Mouse (Mus musculus): ENCODE measurements at regions not wholly inside any gene's neighbourhood (a gene's known extent, or its start where the extent isn't known, plus 50 kb on each side); places are given as distances from the start of the nearest gene placed in this dataset.

DNA sequence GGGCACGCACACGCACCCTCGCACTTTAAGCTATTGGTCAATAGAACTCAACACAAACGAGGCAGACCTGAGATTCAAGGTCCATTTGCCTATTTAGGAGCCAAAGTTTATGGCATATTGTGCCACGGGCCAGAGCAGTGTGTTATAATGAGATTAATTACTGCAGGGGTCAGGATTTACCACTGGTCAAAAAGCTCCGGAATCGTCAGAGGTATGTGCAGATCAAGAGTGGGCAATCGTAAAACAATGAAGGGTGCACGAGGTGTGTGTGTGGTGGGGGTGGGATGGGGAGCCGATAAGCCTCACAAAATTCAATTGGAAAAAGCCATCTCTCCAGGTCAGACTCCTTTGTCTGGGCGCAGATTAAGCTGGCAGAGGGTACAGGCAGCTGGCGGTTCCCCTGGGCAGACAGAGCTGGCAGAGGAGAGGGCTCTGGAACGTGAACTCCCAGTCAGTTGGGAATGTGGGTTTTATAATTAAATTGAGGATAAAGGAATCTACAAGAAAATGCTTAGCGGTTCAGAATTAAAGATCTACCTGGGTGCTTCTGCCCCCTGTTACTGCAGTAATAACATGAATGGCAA lies 97.4 kb upstream of the Itga6 start:
- no peak for TF ChIP-seq CTCF (IDR thresholded peaks at IDR 0.05; ENCODE audit: low read depth)
- H3K4me2 ChIP-seq (replicated peaks; ENCODE audit: low read depth) = no peak overlapping the region
- no peaks in the 10 kb centered on the region for H3K9me3 ChIP-seq (ENCODE audit: control insufficient read depth)
- no peak for ATAC-seq
- 69% methylated on average over 14 of the region's 14 CpGs for WGBS
- no peak overlapping the region for H3K9ac ChIP-seq (ENCODE audit: low read depth, low read length)
- no peaks in the 10 kb centered on the region; the same call in 1 of the 2 replicates for H3K27me3 ChIP-seq (replicated peaks; ENCODE audit: control insufficient read depth, insufficient read depth, low read length)
- no peak overlapping the region for H3K4me3 ChIP-seq (ENCODE audit: low read depth, low read length)
- no peaks in the 10 kb centered on the region for H3K4me1 ChIP-seq (replicated peaks; ENCODE audit: control insufficient read depth, insufficient read depth, low read length)
- H3K27ac ChIP-seq (ENCODE audit: low read depth, low read length) = no peak overlapping the region
- no peaks in the 10 kb centered on the region for H3K36me3 ChIP-seq (ENCODE audit: control insufficient read depth, insufficient read depth)

DNA sequence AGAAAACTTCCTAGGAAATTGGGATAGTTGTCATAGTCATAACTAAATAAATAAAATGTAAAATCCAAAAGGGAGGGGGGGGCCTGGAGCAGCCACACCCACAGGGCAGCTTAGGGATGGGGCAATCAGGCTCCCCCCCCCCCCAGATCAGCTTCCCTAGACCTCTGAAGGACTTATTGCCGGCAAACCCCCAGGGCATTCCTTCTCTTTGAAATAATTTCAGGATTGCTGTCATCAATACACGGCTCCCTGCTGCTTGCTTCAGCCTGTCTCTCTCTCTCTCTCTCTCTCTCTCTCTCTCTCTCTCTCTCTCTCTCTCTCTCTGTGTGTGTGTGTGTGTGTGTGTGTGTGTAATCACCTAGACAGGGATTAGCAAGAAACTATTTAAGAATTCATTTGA lies 93.8 kb upstream of the Itga6 start:
- Histone ChIP-seq H3K9me3 (ENCODE audit: control insufficient read depth) (no peaks in the 10 kb centered on the region), H3K27ac (ENCODE audit: low read depth, low read length) (no peak overlapping the region), H3K9ac (ENCODE audit: low read depth, low read length) (no peak overlapping the region), H3K36me3 (ENCODE audit: control insufficient read depth, insufficient read depth) (no peaks in the 10 kb centered on the region), H3K4me2 (replicated peaks; ENCODE audit: low read depth) (no peak overlapping the region), H3K27me3 (replicated peaks; ENCODE audit: control insufficient read depth, insufficient read depth, low read length) (no peaks in the 10 kb centered on the region), H3K4me3 (ENCODE audit: low read depth, low read length) (no peak overlapping the region), H3K4me1 (replicated peaks; ENCODE audit: control insufficient read depth, insufficient read depth, low read length) (no peaks in the 10 kb centered on the region)
- no peak for ATAC-seq
- no peak for TF ChIP-seq CTCF (IDR thresholded peaks at IDR 0.05; ENCODE audit: low read depth)
- WGBS = 62% methylated on average over 2 of the region's 2 CpGs

DNA sequence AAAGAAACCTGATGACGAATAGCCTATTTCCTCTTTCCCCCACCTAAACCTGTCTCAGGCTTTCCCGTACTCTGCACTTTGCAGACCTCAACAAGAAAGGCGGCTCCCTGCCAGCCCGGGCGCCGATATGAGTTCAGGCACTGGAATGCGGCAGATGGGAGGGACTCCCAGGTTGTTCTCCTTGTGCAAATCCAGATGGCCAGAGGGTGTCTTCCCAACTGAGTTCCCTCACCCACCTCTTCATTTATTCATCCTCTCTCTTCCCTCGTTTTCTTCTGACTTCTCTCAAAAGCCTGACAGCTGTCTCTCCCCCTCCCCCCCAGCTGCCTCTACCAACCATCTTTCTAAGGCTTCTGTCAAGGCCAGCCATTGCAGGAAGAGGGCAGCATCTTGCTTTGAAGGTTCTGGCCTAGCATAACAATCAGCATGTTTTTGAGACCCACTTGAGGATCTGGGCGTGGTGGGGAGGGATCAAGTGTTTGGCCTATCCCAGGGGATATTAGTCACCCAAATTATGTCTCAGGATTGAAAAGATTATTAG lies 93.1 kb upstream of the Itga6 start:
- H3K27ac ChIP-seq (ENCODE audit: low read depth, low read length) = no peak overlapping the region
- H3K9ac ChIP-seq (ENCODE audit: low read depth, low read length) = no peak overlapping the region
- peak; percentile 59 for TF ChIP-seq CTCF (IDR thresholded peaks at IDR 0.05; ENCODE audit: low read depth)
- no peaks in the 10 kb centered on the region for H3K9me3 ChIP-seq (ENCODE audit: control insufficient read depth)
- no peak overlapping the region for H3K4me3 ChIP-seq (ENCODE audit: low read depth, low read length)
- ATAC-seq = no peak
- H3K4me1 ChIP-seq (replicated peaks; ENCODE audit: control insufficient read depth, insufficient read depth, low read length) = no peaks in the 10 kb centered on the region
- H3K36me3 ChIP-seq (ENCODE audit: control insufficient read depth, insufficient read depth) = no peaks in the 10 kb centered on the region
- WGBS = 22% methylated on average over 9 of the region's 9 CpGs
- no peaks in the 10 kb centered on the region for H3K27me3 ChIP-seq (replicated peaks; ENCODE audit: control insufficient read depth, insufficient read depth, low read length)
- H3K4me2 ChIP-seq (replicated peaks; ENCODE audit: low read depth) = no peak overlapping the region

DNA sequence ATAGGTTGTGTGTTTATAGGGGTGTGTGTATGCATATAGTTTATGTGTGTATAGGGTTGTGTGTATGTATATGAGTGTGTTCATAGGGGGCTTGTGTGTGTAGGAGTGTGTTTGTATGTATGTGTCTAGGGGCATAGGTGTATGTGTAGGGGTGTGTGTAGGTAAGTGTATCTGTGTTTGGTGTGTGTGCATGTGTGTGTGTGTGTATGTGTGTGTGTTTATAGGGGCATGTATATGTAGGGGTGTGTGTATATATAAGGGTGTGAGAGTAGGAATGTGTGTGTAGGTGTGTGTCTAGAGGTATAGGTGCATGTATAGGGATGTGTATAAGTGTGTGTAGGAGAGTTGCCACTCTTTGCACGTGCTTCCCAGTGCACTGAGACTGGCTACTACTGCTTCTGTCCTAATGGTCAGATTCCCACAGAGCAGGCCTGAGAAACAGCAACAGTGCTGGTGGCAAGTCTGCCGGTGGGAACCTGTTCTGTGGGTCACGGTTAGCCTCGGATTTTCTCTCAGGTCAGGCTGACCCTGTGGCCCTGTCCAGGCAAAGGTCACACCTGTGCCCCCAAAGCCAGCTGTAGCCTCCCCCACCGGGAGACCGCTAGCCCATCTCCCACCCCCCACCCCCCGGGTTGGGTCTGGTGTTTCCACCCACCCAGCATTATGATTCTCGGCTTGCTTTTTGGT lies 90.5 kb upstream of the Itga6 start:
- WGBS = 52% methylated on average over 8 of the region's 8 CpGs
- H3K27ac ChIP-seq (ENCODE audit: low read depth, low read length) = no peak overlapping the region
- ATAC-seq = no peak
- no peaks in the 10 kb centered on the region for H3K9me3 ChIP-seq (ENCODE audit: control insufficient read depth)
- H3K9ac ChIP-seq (ENCODE audit: low read depth, low read length) = no peak overlapping the region
- no peaks in the 10 kb centered on the region for H3K27me3 ChIP-seq (replicated peaks; ENCODE audit: control insufficient read depth, insufficient read depth, low read length)
- H3K36me3 ChIP-seq (ENCODE audit: control insufficient read depth, insufficient read depth) = no peaks in the 10 kb centered on the region
- TF ChIP-seq CTCF (IDR thresholded peaks at IDR 0.05; ENCODE audit: low read depth) = no peak
- H3K4me1 ChIP-seq (replicated peaks; ENCODE audit: control insufficient read depth, insufficient read depth, low read length) = no peaks in the 10 kb centered on the region
- H3K4me2 ChIP-seq (replicated peaks; ENCODE audit: low read depth) = no peak overlapping the region
- no peak overlapping the region for H3K4me3 ChIP-seq (ENCODE audit: low read depth, low read length)

DNA sequence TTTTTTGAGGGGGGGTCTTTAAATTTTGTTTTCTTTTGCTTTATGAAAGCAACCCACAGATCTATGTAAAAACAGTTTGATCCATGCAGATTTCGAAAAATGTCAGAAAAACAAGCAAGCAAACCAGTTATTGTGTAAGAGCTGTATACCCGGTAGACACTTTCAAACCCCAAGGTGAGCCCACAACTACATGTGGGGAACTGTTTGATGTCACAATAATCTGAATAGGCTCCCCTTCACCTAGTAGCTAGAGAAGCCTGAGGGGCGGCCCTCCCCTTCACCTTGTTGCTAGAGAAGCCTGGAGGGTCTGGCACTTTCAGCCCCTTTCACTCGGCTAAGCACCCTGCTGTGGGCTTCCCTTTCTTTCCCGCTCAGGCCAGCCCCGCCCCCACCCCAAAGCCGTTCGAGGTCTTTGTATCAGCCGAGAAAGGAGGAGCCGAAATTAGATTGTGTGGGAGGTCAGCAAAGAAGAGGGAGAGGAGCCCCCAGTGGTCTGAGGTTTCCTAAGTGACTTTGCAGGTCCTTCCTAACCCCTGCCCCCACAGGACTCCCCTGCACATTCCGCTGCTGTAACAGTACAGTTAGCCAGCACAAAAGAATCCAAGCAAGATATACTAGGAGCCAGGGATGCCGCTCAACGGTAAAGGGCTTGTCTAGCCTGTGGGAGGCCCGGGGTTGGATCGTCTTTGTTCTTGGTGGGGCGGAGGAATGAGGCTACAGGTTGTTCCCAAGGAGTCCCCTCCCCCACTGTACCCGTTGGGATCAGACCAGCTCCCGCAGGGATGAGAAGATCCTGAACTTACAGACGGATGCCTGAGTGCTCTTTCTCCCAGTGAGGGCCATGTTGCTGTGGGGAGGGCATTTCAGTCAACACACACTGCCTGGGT lies 89.7 kb upstream of the Itga6 start:
- no peaks in the 10 kb centered on the region for H3K27me3 ChIP-seq (replicated peaks; ENCODE audit: control insufficient read depth, insufficient read depth, low read length)
- no peak for ATAC-seq
- no peak overlapping the region for H3K27ac ChIP-seq (ENCODE audit: low read depth, low read length)
- H3K4me2 ChIP-seq (replicated peaks; ENCODE audit: low read depth) = peak overlapping the region; percentile 61
- no peak overlapping the region; the same call in 1 of the 2 replicates for H3K9ac ChIP-seq (ENCODE audit: low read depth, low read length)
- 10% methylated on average over 19 of the region's 19 CpGs for WGBS
- no peak for TF ChIP-seq CTCF (IDR thresholded peaks at IDR 0.05; ENCODE audit: low read depth)
- H3K9me3 ChIP-seq (ENCODE audit: control insufficient read depth) = no peaks in the 10 kb centered on the region
- H3K36me3 ChIP-seq (ENCODE audit: control insufficient read depth, insufficient read depth) = no peaks in the 10 kb centered on the region
- H3K4me1 ChIP-seq (replicated peaks; ENCODE audit: control insufficient read depth, insufficient read depth, low read length) = no peaks in the 10 kb centered on the region
- peak overlapping the region; percentile 7; the same call in 1 of the 2 replicates for H3K4me3 ChIP-seq (ENCODE audit: low read depth, low read length)
